Mouse (Mus musculus): ENCODE measurements around the gene Ttc38.

The Ttc38 gene

DNA sequence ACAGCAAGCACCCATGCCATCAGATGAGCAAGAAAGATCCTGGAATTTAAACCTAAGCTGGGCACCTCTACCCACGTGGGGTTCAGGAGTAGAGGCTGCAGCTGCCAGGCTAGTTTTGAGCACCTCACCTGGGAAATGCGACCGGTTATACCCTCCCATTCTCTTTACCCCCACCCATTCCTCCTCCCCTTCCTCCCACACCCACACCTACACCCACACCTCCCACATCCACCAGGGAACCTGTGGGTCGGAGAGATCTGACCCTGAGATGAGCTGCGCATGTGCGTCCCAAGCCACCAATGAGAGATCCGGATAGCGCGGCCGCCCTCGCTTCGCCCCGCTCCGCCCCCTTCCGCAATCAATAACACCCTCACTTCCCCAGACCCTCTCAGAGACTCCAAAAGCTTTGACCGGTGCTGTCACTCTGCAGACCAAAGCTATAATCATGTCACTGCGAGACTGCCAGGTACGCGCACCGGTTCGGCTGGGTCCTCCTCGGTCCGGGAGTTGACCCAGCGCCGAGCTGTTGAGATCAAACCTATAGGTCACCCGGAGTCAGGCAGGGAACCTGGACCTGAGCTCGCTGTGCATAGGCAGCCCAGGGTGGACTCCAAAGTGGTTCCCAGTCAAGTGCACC lies at the start of gene Ttc38:
Gene Ttc38 (plus strand): TSS at position 353 of the 637 bp plus-strand sequence.
- peak; percentile 89 for DNase-seq

- DNase-seq: no peak
Observed at GRCm38 (mm10) chr15:85783146-85783545, 49.0 kb upstream of the Ttc38 start.

- no peak for DNase-seq
Observed at GRCm38 (mm10) chr15:85784341-85784740, 47.8 kb upstream of the Ttc38 start.

GRCm38 (mm10) chr15:85786711-85787110 lies 45.4 kb upstream of the Ttc38 start:
- no peak for DNase-seq

- no peak for DNase-seq
Observed at GRCm38 (mm10) chr15:85787482-85787881, 44.6 kb upstream of the Ttc38 start.

DNA sequence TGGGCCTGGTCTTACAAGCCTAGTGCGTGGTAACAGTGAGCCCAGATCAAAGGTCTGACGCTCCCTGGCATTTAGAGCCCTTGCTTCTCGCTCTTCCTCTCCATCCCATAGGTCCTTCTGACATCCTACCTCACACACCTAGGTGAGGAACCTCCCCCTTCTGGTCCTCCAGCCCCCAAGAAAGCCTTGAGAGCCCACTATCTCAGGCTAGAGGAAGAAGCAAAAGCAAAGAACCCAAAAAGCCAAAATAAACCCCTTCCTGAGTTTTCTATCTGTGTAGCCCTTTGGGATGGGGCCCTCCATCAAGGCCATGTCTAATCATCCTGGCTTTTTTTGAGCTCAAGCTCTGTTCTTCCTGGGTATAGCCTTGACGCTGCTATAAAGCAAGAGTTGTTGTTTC lies 44.1 kb upstream of the Ttc38 start:
- DNase-seq: no peak

GRCm38 (mm10) chr15:85788633-85789032 lies 43.5 kb upstream of the Ttc38 start:
- no peak for DNase-seq

GRCm38 (mm10) chr15:85791449-85791848 lies 40.7 kb upstream of the Ttc38 start:
- DNase-seq: no peak

DNA sequence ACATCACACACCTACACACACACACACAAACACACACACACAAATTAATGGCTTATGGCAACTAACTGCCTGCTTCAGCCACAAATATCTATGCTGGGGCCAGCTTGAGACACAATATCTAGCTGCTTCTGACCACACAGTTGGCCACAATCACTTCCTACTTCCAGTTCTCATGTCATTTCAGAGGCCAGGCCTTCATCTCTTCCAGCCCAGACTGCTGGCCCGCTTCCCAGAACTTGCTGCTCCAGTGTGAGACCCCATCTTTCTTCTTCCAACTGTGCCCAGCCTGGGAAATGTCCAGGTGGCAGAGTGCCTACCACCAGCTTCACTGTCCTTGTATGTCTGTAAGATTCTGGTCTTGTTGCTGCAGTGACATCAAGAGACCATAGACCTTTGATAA lies 39.3 kb upstream of the Ttc38 start:
- DNase-seq: no peak

DNA sequence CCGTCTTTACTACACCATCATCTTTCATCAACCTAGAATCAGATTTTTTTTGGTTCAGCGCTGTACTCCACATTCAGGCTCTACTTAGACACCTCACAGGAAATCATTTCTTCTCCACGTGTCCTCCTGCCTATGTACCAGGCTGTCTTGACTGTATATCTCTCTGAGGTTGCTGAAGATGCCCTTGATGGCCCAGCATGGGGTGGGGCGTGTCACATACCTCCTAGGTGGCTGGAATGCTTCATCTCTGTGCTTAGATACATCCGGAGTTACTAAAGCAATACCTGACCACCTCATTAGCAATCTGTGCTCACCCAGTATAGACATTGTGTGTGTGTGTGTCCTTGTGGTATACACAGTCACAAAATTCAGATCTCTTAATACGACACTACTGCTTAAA lies 36.6 kb upstream of the Ttc38 start:
- no peak for DNase-seq

DNA sequence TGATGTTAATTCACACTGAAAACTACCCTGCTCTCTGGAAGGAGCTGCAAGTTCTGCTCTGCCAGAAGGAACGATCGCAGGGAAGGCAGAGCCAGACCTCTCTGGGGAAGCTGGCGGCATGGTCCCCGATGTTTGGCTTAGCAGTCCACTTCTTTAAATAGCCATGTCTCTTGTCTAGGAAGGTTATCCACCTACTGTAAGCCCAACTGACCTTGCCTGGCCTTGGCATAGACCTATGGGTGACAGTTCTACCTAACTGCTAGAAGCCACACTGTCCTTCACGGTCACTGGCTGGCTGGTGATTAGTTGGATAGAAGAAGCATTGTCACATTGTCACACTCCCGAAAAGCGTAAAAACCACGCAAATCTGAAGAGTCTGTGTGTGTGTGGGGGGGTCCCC lies 33.4 kb upstream of the Ttc38 start:
- no peak for DNase-seq

DNA sequence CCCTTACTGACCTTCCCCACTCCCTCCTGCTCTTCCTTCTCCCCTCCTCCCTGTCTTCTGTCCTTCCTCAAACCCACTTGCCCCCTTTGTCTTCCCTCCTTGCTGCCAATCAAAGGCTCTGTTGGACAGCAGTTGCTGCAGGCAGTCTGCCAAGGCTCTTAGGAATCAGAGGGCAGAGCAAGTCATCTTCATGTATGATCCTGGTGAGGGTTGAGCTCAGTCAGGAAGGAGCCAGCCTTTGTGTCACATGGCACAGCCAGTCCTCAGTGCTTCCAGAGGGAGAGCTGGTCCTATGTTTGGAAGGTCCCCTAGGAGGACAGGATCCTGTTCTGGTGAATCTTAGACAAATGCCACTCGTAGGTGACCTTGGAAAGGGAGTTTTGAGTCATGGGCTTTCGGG lies 29.2 kb upstream of the Ttc38 start:
- no peak for DNase-seq

DNA sequence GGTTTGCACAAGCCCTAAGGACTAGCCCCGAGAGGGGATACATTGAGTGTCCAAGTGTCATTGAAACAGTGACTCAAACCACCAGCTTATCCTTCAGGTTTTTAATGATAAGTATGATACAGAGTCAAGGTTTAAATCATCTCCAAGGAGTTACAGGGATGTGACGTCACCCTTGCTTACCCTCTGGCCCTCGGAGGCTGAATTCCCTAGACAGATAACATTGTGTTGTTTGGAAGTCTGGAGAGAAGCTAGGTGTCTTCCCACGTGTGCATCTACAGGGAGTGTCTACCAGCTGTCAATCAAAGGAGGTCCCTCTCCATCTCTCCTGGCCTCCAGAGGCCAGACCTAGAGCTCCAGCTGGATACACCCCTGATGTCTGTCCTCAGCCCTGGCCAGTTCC lies 25.2 kb upstream of the Ttc38 start:
- DNase-seq: no peak

DNA sequence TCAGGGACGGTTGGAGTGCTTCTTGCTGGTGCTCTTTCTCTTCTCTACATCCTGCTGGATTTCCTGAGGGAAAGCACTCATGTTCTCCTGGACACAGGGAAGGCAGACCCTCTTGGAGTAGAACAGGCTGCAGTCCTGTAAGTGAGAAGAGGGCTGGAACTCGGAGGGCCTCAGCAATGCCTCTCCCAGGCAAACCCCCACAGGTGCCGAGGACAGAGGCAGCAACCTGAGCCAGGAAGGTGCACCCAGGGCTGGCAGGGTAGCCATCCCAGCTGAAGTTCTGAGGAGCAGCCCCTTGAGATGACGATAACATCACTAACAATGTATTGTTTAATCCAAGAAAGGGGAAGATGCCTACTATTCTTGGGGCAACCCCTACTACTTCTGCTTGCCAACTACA lies 24.7 kb upstream of the Ttc38 start:
- no peak for DNase-seq

- no peak for DNase-seq
Observed at GRCm38 (mm10) chr15:85808031-85808430, 24.1 kb upstream of the Ttc38 start.

- no peak for DNase-seq
Observed at GRCm38 (mm10) chr15:85808434-85808833, 23.7 kb upstream of the Ttc38 start.

GRCm38 (mm10) chr15:85809091-85809490 lies 23.0 kb upstream of the Ttc38 start:
- DNase-seq: peak; percentile 47

DNA sequence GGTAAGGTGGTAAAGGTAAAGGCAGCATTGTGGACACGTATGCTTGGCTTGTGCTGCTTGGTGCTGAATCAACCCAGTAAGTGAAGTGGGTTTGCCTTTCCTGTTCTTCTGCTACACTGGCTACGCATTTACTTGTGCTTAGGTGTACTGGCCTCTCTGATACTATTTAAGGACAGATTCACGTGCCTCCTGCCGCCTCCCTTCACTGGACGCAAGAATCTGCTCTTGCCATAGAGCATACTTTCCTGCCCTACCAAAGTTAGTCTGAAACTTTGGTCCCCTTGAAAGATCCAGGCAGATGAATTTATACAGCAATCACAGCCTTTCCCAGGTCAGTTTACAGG lies 21.7 kb upstream of the Ttc38 start:
- no peak for DNase-seq

GRCm38 (mm10) chr15:85810806-85811521 lies 21.1 kb upstream of the Ttc38 start:
- DNase-seq: peak; percentile 92

GRCm38 (mm10) chr15:85811535-85812277 lies 20.4 kb upstream of the Ttc38 start, which contains the start of gene Cdpf1:
Gene Cdpf1, minus strand, starts transcription at chr15:85811697.
- peak; percentile 98 for DNase-seq

DNA sequence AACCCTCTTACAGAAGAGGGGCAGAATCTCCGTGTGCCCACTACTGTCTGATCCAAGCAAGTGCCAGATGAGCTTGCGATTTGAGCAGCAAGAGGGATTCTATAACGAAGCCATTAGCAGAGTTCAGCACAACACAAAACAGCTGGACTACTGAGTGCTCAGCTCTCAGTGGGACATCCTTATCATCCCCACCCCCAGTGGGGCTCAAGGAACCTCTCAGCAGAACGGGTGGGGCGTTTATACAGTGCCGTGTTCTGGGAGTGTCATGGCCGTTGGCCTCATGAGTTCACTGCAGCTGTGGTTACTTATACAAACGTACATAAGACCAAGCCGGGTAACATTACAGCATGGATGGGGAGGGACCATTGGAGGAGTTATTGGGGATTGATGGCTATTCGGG lies 18.7 kb upstream of the Ttc38 start:
- no peak for DNase-seq

GRCm38 (mm10) chr15:85821203-85822010 lies 10.7 kb upstream of the Ttc38 start, which contains the start of gene Pkdrej:
Gene Pkdrej, minus strand, starts transcription at chr15:85821734.
- DNase-seq: peak; percentile 57

GRCm38 (mm10) chr15:85822011-85822359 lies 10.1 kb upstream of the Ttc38 start:
- DNase-seq: no peak

Data from cerebellum, adult 11-12 months (tissue).